Mouse (Mus musculus) hindlimb bud, embryonic 11.5 days (tissue): Measurements from ENCODE around the gene Fbxl12.
"Not testable (repeated sequence)": the region's sequence is repeated elsewhere in the genome, so short reads cannot be mapped to it uniquely, and the experiment has no call there.

Experiments
- DNase-seq: peaks from one replicate; pipeline ENCODE4 v3.0.0-alpha.2; 2012; ENCODE audit warnings: low read depth, low spot score; ENCODE audit errors: extremely low spot score

The Fbxl12 gene

DNA sequence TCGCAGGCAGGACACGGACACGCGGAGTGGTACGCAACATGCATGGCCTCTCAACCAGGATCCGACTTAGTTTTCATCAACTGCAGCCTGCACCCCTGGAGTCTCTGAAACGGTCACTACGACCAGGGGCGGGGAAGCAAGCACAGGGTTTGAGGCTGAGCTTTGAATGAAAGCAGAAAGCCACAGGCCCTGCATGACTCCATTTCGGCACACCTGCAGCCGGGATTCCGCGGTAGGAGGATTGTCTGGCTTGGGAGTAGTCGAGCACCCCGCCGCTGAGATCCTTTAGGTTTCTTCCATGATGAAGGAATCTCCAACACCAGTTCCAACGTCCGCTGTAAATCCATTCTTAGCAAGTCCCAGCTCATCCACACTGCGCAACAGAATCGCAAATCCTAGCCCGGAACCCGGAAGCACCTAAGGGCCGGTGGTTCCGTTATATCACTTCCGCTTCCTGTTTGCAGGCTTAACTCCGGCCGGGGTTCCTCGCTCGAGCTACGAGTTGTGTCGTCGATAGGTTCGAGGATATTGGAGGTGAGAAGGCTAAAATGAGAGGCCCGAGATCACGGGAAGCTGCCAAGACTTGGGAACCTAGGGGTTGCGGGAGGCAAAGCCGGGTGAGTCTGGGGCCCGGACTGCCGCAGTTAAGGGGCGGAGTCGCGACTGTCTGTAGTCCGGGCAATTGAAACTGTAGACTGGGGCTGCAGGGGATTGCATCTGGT lies at the start of gene Fbxl12:
Gene Fbxl12 (minus strand): TSS at position 408 of the 722 bp plus-strand sequence.
- DNase-seq, result peak; percentile 37

GRCm38 (mm10) chr9:20692863-20693262 lies 48.3 kb upstream of the Fbxl12 start:
- no peak for DNase-seq

DNA sequence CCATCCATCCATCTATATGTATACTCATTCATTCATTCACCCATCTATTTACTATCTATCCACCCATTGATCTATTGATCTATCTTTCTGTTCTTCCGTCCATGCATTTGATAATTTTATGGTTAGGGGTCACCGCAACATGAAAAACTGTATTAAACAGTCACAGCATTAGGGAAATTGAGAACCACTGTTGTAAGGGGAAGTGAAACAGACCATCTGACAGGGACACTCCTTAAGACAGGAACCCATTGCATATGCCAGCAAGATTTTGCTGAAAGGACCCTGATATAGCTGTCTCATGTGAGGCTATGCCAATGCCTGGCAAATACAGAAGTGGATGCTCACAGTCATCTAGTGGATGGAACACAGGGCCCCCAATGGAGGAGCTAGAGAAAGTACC lies 45.9 kb upstream of the Fbxl12 start:
- DNase-seq, result not testable (repeated sequence)

GRCm38 (mm10) chr9:20689913-20690312 lies 45.3 kb upstream of the Fbxl12 start:
- DNase-seq, result no peak

DNA sequence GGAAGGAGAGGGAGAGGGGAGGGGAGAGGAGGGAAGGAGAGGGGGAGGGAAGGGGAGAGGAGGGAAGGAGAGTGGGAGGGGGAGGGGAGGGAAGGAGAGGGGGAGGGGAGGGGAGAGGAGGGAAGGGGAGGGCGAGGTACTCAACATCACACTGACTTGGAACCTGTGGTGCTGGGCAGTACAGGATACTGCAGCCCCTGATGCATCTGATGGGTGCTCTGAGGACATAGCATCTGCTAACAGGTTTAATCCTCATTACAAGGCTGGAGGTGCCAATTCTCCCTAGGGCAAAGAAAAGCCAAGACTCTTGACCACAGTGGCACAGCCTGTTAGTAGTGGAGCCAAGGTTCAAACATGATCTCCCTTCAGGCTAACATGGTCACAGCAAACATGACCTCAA lies 44.8 kb upstream of the Fbxl12 start:
- no peak for DNase-seq

- DNase-seq, result no peak
Measured at GRCm38 (mm10) chr9:20685081-20685861, 40.7 kb upstream of the Fbxl12 start.

- DNase-seq, result no peak
Measured at GRCm38 (mm10) chr9:20682389-20682722, 37.8 kb upstream of the Fbxl12 start.

GRCm38 (mm10) chr9:20681546-20682388 lies 37.2 kb upstream of the Fbxl12 start:
- no peak for DNase-seq

GRCm38 (mm10) chr9:20680378-20680958 lies 35.9 kb upstream of the Fbxl12 start:
- DNase-seq, result no peak

GRCm38 (mm10) chr9:20677892-20678291 lies 33.3 kb upstream of the Fbxl12 start:
- DNase-seq, result no peak

DNA sequence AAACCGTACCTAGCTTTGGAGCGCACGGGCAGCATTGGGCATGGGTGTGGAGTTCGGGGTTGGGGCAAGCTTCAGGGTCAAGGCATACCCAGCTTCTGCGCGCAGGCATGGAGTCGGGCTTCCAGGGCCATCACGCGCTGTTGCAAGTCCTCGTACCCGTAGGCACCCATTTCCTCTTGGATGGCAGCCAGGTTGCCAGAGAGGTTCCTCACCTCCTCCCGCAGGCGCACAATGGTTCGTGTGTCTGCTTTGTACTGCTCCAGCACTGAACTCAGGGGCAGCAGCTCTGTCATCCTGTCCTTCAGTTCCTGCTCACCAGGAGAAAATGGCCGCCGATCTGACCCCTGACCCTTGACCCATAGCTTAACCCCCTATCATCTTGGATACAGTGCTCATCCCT lies 27.5 kb upstream of the Fbxl12 start:
- no peak for DNase-seq

DNA sequence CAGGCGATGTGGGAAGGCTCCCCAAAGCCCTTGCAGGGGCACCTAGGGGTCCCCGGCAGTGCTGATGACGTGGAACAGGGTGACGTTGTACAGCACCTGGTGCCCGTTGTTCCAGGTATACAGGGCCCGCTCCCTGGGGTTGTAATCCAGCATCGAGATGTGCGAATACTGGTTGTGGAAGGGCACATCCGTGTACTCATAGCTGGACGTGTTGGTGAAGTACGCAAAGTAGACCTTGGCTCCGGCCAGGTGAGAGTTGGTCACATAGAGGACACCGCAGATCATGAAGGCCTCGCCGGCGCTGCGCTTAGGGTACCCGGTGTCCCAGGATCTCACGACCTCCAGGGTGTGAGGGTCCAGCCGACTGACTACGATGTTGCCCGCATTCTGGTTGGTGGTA lies 23.5 kb upstream of the Fbxl12 start:
- no peak for DNase-seq

DNA sequence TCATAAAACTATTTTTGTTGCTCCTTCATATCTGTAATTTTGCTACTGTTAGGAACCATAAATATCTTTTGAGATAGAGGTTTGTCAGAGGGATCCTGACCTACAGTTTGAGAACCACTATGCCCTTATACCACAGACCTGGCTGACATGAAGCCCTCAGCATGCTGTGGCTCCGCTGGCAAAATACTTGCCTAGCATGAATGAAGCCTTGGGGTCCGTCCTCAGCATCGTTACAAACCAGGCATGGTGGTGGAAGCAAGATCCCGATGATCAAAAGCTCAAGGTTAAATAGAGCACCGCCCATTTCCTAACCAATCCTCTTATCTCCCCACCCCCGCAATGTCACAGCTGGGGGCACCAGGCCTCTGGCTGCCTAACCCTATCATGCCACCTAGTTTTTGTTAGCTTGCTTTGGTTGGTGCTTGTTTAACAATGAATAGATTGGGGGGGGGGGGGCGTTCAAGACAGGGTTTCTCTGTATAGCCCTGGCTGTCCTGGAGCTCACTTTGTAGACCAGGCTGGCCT lies 22.0 kb upstream of the Fbxl12 start:
- DNase-seq, result no peak

- no peak for DNase-seq
Measured at GRCm38 (mm10) chr9:20665925-20666324, 21.4 kb upstream of the Fbxl12 start.

DNA sequence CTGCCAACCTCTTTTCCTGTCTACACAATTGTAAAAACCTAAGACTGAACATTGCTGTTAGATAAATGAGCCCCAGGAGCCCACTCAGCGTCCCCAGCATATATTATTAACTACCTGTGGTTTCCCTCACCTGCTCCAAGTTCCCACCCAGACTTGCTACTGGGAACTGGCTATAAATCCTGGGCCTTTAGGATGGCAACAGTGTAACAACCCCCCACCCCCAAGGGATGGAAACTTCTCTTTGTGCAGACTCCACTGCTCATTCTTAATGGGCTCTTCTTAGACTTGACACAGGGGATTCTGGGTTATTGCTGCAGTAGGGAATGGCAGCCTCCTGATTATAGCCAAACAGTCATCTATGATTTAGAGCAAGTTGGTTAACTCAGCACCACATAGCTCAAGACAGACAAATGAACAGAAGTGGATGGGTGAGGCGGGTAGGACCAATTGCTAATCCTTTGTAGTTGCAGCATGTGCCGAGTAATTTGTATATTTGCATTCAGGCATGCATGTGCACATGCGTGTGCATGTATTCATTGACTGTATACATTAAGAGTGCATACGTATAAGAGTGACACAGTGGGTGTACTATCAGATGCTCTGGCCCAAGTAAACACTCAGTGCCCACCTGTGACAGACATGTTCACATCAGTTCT lies 20.5 kb upstream of the Fbxl12 start:
- no peak for DNase-seq

- no peak for DNase-seq
Measured at GRCm38 (mm10) chr9:20664366-20664765, 19.8 kb upstream of the Fbxl12 start.

GRCm38 (mm10) chr9:20663956-20664355 lies 19.4 kb upstream of the Fbxl12 start:
- DNase-seq, result no peak

GRCm38 (mm10) chr9:20662874-20663273 lies 18.3 kb upstream of the Fbxl12 start:
- no peak for DNase-seq

DNA sequence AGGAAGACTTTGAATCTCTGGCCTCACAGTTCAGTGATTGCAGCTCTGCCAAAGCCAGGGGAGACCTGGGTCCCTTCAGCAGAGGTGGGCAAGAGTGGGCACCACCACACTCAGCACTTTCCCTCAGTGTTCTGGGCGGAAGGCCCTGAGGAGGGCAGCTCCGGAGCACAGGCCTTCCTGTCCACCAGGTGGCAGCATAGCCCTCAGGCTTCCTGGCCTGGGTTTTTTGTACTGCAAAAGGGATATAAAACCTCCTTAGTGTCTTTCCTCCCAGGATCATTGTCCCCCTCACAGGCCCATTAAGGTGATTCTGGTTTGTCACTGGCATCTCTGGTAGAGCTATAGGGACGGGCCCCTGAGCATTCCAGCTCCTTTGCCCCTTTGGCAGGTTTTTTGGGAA lies 17.8 kb upstream of the Fbxl12 start:
- no peak for DNase-seq

DNA sequence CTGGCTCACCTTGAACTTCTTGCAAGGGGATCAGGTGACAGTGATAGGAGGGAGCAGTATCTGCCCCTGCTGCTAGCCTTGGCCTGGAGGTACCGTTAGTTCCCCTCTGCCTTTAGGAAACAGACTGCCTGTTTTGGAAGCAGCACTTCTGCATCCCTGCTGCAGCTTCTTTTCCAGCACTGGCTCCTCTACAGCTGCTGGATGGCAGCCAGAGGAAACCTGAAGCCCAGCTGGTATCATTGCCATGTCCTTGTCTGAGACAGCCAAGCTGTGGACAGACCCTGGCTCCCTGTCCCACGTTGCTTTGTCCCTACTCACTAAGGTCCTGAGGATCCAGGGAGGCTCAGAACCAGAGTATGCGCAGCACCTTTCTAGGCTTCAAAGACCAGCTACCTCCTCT lies 13.0 kb upstream of the Fbxl12 start:
- DNase-seq, result no peak

- no peak for DNase-seq
Measured at GRCm38 (mm10) chr9:20653859-20654258, 9.3 kb upstream of the Fbxl12 start.
